Mouse (Mus musculus) NIH3T3 (cell line): ENCODE results near the gene Kcnh8.
A peak's percentile ranks its signal among the peaks of the same experiment; 100 is the strongest.

Source experiments
- DNase-seq: peaks from one replicate; pipeline ENCODE4 v3.0.0-alpha.2; 2012; ENCODE audit warnings: low read depth

Kcnh8 gene

DNA sequence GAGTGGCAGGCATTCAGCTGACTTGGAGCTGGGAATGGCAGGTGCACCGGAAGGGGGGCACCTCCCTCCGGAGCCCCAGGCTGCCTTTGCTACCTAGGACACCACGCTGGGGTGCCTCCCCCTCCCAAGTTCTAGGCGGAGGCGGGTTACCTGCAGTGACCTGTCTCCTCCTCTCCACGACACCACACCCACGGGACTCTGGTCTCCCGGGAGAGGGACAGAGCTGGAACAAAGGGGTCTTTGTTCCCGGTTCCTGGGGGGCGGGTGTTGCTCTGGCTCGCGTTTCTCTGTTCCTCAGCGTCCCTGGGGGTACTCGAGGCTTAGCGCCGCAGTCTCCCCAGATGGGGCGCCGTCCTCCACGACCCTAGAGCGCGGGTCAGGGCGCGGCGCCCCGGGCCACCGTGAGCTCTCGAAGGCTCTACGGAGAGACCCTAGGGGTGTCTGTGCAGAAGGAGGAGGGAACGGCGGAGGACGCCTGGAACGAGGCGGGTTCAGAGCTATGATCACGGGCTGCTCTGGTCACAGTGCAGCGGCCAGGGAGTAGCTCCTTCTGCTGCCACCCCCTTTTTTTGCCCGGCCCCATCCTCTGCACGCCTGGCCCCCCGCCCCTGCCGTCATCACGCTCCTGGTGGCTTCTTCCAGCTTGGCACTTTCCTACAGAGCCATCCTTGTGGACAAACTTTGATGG is at the start of gene Kcnh8:
Gene Kcnh8, plus strand, starts transcription at position 617 of the 688 bp plus-strand sequence.
- DNase-seq: no peak

DNA sequence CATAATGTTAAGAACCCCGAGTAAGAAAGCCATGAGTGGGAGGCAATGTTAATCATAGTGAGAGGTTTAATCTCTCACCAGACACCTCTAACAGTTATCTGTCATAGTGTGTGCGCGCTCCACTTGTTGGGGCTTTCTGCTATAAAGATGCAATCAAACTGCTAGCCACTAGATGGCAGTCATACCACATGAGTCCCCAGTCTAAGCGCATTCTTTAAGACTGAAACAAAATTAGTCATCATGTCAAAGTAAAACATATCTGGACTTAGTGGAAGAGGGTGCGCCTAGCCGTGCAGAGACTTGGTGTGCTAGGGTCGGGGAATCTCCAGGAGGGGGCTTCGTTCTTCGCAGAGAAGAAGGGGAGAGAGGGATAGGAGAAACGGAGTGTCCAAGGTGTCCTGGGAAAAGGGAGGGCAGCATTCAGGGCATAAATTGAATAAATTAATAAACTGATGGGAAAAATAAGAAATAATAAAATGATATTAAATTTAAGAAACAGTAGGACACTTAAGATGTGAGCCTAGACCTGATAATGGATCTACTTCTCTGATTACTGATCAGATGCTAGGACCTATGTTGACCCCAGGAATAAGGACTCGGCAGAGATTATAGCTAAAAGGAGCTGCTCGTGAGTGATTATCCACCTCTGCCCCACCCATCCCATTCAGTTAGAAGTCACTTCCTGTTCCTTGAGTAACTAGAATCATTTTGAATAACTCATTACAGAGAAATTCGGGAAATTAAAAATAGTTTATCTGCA is 42.4 kb upstream of the Kcnh8 start:
- peak; percentile 85 for DNase-seq

DNA sequence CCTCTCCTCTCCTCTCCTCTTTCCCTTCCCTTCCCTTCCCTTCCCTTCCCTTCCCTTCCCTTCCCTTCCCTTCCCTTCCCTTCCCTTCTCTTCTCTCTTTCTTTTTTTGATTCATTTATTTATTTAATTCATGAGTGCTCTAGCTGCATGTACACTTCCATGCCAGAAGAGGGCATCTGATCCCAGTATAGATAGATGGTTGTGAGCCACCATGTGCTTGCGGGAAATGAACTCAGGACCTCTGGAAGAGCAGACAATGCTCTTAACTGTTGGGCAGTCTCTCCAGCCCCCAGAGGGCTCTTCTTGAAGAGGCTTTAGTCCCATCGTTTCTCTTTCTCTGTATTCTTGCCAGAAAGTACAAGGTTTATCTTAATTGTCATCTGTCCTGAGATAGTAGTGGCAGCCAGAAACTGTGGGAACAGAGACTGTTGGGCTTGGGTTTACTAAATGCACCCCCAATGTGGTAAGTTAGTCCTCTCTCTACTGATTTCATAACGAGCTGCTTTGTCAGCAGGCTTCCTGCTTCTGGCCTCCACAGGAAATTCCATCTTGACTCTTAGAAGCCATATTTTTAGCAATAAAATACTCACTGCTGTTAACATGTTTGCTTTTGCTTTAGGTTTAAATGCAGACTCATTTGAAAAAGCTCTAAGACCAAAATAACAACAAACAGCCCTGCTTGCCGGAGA is 36.9 kb upstream of the Kcnh8 start:
- peak; percentile 30 for DNase-seq

DNA sequence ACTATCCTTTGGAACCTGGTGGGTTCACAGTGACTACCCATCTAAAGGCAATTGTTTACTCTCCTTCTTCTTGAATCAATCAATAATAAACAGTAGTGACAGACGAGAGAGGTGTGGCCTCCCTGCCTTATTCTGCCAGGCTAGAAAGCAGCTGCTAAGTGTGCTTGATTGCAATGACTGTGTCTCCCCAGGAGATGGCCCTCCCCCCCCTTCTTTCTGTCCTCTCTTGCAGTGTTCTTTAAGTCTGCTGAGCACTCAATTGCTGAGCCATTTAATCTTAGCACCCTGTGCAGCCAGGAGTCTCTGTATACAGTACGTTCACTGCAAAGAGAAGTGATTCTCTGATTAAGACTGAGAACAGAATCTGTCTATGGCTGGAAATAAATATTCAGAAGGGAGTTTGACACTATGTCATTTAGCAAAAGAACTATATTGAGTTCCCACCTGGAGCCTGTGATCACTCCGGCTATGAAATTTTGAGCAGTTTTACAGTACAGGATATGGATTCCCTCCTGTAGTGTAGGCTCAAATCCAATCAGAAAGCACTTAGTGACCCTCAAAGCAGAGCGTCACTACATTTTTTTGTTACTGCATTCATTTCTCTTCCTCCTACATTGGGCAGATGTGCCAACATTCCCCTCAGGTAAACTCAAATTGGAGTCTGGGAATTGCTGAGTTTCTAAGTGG is 32.8 kb upstream of the Kcnh8 start:
- peak; percentile 69 for DNase-seq

DNA sequence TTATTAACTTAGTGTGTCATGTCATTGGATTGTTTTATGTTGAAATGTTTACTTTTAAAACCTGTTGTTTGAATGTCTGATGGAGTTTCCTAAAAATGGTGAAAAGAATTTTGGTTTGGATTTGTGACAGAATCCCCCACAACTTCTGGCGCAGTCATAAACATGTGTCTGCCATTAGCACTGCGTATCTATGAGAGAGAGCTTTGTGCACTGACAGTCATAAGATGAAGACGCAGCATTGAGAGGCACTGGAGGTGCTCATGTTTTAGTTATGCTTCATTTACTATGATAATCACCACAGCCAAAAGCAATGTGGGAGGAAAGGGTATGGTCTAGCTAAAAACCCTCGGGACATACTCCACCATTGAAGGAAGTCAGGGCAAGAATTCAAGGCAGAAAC is 30.3 kb upstream of the Kcnh8 start:
- peak; percentile 64 for DNase-seq

DNA sequence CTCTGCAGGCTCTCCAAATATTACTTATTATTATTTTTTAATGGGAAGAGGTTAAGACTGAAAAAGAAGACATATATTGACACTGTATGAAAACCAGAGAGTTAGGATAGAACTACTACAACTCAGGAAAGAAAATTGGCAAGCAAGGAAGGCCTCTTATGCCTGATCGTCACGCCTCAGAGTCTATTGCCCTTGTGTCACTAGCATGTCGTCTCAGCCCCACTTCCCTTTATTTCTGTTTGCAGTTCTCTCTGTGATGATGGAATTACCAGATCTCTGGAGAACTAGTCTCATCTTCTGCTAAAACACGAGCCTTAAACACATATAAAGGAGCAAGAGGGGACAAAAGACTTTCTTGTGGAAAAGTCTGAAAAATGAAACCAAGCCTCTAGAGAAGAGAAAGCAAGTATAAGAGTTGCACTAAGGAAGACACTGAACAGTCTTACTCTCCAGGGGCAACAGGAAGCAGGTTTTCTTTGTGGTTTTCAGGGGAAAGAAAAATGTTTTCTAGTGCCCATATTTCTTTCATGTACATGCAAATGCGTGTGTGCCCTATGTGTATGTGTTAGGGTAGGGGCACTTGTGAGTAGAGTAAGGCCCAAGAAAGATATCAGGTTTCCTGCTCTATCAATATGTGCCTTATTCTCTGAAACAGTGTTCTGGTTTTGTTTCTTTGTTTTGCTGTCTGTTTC is 10.9 kb upstream of the Kcnh8 start:
- DNase-seq: no peak

DNA sequence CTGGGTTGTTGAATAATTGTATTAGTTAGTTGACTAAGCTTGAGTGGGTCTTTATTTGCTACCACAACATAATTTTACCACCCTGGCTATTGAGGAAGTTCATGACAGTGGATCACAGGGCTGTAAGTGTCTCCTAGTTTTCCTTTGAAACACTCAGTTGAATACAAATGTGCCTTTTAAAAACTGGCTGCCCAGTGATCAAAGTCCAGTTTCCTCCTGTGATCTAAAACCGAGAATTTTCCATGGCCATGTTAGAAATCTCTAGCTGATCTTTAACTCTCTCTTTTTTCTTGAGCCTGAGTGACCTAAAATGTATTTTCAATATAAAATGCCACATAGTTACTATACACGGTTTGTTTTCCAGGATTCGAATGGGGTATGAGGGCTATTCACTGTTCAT is 3.4 kb upstream of the Kcnh8 start:
- no peak for DNase-seq

DNA sequence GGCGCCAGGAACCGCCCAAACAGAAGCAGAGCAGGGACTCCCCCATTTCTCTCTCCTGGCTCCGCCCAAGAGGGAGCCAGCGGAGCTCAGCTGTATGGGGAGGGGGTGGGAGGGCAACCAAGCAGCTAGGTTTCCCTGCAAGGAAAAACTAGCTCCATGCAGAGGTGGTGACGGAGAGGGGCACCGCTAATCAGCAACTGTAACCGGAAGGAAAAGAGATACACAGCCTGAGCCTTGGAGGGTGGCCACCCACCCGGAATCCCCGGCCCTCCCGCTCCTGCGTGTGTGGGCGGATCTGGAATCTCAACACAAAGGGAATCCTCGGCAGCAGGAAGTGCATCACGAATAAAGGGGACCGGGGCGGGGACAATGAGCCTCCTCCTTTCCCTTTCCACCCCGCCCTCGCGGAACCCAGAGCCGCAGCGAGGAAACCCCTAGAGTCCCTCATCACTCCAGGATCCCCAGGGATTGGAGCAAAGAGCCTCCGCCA is 1.6 kb upstream of the Kcnh8 start:
- DNase-seq: no peak

DNA sequence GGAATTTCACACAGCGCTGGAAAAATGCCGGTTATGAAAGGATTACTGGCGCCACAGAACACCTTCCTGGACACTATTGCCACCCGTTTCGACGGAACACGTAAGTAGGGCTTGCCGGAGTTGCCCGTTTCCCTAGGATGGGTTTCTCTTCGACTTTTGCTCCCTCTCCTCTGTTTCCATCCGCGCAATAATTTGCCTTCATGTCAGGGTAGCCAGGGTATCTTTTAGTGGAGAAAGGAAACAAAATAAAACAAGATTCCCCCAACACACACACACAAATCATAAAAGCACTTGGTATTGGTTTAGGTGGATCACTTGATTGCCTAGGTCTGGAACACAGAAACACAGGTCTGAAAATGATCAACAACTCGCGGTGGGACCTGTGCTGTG is 267 bp downstream of the Kcnh8 start:
- DNase-seq: no peak

DNA sequence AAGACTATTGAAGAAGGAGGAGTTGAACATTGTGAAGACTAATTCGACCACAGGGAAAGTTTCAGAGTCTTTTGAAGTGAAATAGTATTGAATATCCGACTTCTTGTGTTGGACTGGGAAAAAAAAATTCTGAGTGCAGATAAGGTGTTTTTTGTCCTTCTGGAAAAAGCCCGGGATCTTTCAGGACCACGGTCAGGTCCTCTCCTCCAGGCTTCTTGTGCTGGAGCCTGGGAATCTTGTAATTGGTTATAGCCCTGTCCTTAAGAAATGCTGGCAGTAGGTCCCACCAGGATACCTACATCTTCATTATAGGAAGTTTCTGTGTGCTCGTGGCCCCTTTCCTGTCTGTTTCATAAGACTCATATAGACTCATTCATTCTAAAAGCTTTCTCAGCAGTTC is 902 bp downstream of the Kcnh8 start:
- peak; percentile 68 for DNase-seq

DNA sequence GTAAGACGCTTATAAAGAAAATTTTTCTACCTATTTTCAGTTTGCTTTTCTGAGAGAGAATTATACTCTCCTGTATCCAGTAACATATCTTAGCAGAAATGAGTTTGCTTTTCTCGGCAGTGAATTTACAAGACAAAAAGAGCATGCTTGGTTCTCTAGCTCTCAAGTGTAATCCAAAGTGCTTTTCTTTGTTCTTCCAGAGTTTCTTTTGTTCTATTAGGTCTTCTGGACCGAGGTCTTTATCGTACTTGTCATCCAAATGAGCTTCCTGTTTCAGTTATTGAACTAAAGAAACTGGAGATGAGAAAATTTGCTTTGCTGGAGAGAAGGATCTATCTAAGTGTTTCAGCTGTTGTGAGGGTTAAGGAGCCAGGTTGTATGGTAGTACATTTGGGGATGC is 8.9 kb downstream of the Kcnh8 start:
- DNase-seq: no peak

DNA sequence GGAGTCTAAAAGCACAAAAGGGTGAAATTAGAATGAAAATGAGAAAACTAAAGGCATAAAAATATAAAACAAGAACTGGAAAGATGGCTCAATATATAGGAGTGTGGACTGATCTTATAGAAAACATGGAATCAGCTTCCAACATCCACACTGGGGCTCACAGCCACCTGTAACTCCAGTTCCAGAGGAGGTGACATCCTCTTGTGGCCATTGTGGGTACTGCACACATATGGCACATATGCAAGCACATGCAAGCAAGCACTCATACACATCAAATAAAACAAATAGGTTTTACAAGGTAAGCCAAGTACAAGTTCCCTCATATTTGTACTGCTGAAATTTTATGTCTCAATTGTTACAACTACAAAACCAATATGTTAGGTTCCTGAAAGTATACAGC is 46.7 kb downstream of the Kcnh8 start:
- peak; percentile 9 for DNase-seq

DNA sequence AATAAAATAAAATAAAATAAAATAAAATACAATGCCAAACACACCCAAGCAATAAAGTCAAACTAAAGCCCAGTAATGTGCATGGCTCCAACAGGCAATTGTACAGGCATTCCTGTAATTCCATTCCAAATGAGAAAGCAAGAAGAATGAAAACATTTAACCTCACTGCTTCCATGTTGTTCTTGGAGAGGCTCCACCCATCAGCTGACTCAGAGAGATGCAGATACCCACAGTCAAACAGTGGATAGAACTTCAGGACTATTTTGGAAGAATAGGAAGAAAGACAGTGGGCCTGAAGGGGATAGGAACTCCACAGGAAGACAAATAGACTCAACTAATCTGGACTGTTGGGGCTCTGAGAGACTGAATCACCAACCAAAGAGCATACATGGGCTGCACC is 89.5 kb downstream of the Kcnh8 start:
- peak; percentile 59 for DNase-seq

DNA sequence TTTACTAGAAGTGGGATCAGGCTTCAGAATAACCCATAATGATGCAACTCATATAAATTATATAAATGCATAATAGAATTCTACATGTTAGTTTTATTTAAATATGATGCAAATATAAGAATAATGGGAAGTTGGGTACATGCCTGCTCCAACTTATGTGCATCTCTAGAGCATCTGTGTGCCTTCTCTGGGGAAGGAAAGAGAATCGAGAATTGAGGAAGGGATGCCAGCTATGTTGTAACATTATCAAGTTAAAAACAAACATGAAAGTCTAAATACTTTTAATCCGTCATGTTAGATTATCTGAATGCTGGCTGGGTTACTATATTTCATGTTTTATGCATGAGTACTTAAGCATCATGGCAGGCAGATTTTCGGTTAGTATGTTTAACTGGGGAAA is 99.4 kb downstream of the Kcnh8 start:
- DNase-seq: no peak

DNA sequence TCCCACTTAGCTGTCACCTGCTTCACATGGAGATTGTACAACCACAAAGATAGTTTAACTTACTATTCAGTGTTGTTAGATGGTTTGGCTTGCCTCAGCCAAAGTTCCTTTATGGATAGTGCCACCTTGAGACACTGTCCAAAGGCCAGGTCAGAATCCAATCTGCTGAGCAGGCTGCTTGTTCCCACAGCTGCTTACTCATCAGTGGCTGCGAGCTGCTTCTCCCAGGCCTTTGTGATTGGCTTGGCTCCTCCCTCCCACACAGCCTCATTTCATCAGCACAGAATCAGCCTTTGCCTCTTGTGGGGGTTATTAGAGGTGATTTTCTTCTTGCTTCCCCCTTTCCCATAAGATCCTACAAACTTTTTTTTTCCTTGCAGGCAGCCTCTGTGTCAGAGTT is 109.8 kb downstream of the Kcnh8 start:
- DNase-seq: peak; percentile 60

DNA sequence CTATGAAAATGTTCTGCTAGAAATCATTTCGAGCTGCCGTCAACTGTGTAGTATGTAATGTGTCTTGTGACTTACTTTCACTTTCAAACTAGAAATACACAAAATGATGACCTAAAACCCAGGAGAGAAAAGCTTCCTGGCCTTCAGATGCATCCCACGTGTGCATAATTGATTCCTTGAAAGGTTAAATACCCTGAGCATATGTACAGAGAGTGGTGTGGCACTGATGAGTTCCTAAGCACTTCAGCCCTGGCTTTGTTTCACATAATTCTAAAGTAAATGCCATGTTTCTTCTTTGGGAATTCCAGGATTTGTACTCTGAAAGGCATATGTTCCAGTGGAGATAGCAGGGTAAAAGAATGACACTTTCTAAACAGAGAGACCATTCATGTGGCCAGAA is 119.7 kb downstream of the Kcnh8 start:
- DNase-seq: no peak

DNA sequence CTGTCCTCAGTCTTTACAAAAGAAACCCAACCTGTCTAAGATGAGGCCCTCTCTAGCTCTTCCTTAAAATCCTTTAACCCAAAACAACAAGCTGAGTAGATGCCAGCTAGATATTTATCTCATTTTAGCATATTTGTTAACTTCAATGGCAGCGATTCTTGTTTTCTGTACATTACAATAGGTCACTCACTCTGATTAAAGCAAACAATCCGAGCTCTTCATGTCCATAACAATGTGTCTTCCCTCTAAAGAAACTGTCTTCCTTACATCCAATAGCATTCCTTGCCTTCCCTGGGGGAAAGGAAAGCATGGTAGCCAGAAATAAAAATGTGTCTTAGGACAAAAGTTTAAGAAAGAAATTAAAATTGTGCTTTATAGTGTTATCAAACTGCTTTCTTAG is 126.3 kb downstream of the Kcnh8 start:
- no peak for DNase-seq

DNA sequence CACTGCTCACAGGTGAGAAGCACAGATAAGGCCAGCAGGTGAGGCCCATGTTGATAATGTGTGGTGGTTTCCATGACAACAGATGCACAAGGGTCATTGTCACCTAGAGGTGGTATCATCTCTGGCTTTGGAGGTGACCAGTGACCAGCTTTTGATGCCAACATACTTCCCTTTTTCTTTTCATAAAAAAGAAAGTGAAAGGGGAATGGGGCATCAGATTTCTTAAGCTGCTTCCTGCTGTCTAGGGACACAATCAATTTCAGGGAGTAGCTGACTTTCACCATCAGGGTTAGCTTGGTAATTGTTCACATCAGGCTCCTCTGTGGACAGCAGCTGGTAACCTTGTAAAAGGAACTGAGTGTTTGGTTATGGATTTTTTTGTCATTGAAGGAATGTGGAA is 135.9 kb downstream of the Kcnh8 start:
- DNase-seq: no peak

DNA sequence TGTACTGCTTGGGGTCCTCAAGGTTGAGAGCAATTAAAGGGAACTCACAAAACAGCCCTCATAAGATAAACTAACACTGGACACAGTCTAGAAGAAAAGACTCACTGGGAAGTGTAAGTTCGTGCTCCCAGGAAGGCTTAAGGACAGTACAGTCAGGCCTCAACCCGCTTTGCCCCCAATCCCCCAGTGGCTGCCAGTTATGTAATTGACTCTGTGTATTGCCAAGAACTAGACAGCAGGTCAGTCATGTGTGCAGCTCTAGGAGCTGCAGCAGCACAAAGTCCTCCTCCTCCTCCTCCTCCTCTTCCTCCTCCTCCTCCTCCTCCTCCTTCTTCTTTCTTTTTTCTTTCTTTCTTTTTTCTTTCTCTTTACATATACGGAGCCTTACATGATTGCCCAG is 185.6 kb downstream of the Kcnh8 start:
- DNase-seq: no peak

DNA sequence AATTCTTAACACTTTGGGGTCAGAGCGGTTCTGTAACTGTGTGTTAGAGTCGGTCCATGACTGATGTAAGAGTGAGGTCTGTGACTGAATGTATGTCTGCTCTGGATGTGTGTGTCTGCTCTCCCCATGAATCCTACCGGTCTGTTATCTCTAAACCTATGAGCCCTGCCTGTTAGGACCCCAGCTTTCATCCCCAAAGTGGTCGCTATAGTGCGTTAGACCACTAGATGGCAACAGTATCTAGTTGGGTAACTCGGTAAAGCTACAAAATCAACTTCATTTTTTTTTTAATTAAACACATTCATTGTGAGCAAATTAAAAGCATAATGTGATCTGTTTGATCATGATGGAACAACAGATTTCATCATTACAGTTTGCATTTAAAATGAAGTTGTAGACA is 202.0 kb downstream of the Kcnh8 start:
- no peak for DNase-seq

DNA sequence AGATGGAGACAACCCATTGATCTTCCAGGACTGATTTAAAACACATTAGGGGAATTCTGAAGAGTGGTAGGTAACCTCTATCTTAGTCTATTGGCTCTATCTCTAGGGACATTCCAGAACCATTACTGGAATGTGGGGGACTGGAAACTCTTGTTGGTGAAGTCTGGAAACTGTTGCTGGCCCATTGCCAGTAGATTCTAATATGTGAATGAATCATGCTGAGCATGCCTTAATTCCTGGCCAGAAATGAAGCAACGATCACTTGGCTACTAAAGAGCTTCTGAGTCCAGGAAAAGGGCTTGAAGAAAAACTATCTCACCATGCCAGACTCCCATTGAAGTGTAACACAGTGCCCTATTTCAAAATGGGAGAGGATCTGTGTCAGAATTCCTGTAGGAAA is 208.3 kb downstream of the Kcnh8 start:
- peak; percentile 91 for DNase-seq

DNA sequence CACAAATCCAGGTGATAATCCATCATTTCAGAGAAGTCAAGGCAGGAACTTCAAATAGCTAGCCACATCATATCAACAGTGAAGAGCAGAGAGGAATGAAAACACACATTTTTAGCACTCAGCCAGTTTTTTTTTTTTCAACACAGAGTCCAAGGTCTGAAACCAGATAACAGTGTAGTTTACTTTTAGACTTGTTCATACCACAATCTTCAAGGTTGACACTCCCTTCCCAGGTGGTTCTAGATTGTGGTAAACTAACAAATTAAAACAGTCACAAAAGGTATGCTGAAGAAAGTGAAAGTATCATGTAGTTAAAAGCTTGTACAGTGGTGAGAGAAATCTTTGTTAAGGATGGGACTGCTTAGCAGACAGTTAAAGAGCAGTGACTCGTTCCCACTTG is 216.5 kb downstream of the Kcnh8 start:
- no peak for DNase-seq
